Mouse (Mus musculus): ENCODE measurements at regions not wholly inside any gene's neighbourhood (a gene's known extent, or its start where the extent isn't known, plus 50 kb on each side); places are given as distances from the start of the nearest gene placed in this dataset.

DNA sequence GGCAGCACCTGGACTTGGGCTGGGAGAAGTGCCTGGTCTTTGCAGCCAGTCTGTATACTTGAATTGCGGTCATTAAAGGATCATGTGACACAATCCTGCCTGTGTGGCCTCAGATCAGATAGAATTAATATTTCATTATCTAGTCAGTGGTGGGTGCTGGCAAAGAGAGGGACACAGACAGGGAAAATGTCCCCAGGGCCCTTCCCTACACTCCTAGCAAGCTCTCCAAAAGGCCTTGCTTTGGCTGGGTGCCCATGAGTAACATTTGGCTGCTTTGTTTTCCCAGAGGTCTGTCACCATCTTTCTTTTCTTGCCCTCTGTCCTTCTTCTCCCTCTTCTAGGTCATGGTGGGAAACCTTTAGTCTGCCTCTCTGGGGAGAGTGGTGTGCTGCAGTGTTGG lies 260.3 kb downstream of the Bcl11a start:
- no peak for TF ChIP-seq FLI1 (IDR thresholded peaks at IDR 0.05; ENCODE audit: low read length)
- TF ChIP-seq GATA1 (IDR thresholded peaks at IDR 0.05; ENCODE audit: borderline replicate concordance, low read length), result no peak

All from megakaryocyte, embryonic 14.5 days (primary cell).